Mouse (Mus musculus): Measurements from ENCODE around the gene Ly6f. TPM values are rescaled to one million over a fixed set of nuclear protein-coding genes. Genes with fewer than 3 reads are reported as not detected.
"Not testable (repeated sequence)": the region's sequence is repeated elsewhere in the genome, so short reads cannot be mapped to it uniquely, and the experiment has no call there.

Gene Ly6f
- total RNA-seq (2021), result not detected

GRCm38 (mm10) chr15:75268121-75268520, at the start of gene Ly6f:
Gene Ly6f, plus strand, starts transcription at chr15:75268421.
- intact Hi-C loops (cut with DNase I), result no loop called here
- no peak for DNase-seq (ENCODE audit: low spot score)

GRCm38 (mm10) chr15:75221942-75222341, 46.3 kb upstream of the Ly6f start:
- intact Hi-C loops (cut with DNase I), result no loop called here
- no peak for DNase-seq (ENCODE audit: low spot score)

GRCm38 (mm10) chr15:75237736-75238288, 30.4 kb upstream of the Ly6f start:
- intact Hi-C loops (cut with DNase I), result no loop called here
- no peak for DNase-seq (ENCODE audit: low spot score)

- intact Hi-C loops (cut with DNase I), result no loop called here
- no peak for DNase-seq (ENCODE audit: low spot score)
These were observed 27.7 kb upstream of the Ly6f start for GRCm38 (mm10) chr15:75240558-75240957.

GRCm38 (mm10) chr15:75242756-75243640, 25.2 kb upstream of the Ly6f start:
- intact Hi-C loops (cut with DNase I), result no loop called here
- DNase-seq (ENCODE audit: low spot score), result no peak

GRCm38 (mm10) chr15:75254671-75255070, 13.6 kb upstream of the Ly6f start:
- DNase-seq (ENCODE audit: low spot score), result no peak
- intact Hi-C loops (cut with DNase I), result no loop called here

- intact Hi-C loops (cut with DNase I), result no loop called here
- no peak for DNase-seq (ENCODE audit: low spot score)
These were observed 2.4 kb upstream of the Ly6f start for GRCm38 (mm10) chr15:75265863-75266262.

GRCm38 (mm10) chr15:75266626-75267025, 1.6 kb upstream of the Ly6f start:
- no peak for DNase-seq (ENCODE audit: low spot score)
- intact Hi-C loops (cut with DNase I), result no loop called here

- intact Hi-C loops (cut with DNase I), result no loop called here
- no peak for DNase-seq (ENCODE audit: low spot score)
These were observed 952 bp downstream of the Ly6f start for GRCm38 (mm10) chr15:75268916-75269829.

GRCm38 (mm10) chr15:75270169-75270568, 1.9 kb downstream of the Ly6f start:
- DNase-seq (ENCODE audit: low spot score), result no peak
- intact Hi-C loops (cut with DNase I), result no loop called here

GRCm38 (mm10) chr15:75270691-75271362, 2.6 kb downstream of the Ly6f start:
- no peak for DNase-seq (ENCODE audit: low spot score)
- intact Hi-C loops (cut with DNase I), result no loop called here

GRCm38 (mm10) chr15:75271426-75271825, 3.2 kb downstream of the Ly6f start:
- no peak for DNase-seq (ENCODE audit: low spot score)
- intact Hi-C loops (cut with DNase I), result no loop called here

- intact Hi-C loops (cut with DNase I), result no loop called here
- DNase-seq (ENCODE audit: low spot score), result no peak
These were observed 3.7 kb downstream of the Ly6f start for GRCm38 (mm10) chr15:75271891-75272290.

GRCm38 (mm10) chr15:75281991-75282390, 13.8 kb downstream of the Ly6f start:
- DNase-seq (ENCODE audit: low spot score); intact Hi-C loops (cut with DNase I): not testable (repeated sequence)

- intact Hi-C loops (cut with DNase I); DNase-seq (ENCODE audit: low spot score): not testable (repeated sequence)
These were observed 18.3 kb downstream of the Ly6f start for GRCm38 (mm10) chr15:75286512-75286911.

GRCm38 (mm10) chr15:75292377-75292776, 24.2 kb downstream of the Ly6f start:
- DNase-seq (ENCODE audit: low spot score), result no peak
- intact Hi-C loops (cut with DNase I), result no loop called here

- no peak for DNase-seq (ENCODE audit: low spot score)
- intact Hi-C loops (cut with DNase I), result no loop called here
These were observed 25.7 kb downstream of the Ly6f start for GRCm38 (mm10) chr15:75293873-75294385.

- intact Hi-C loops (cut with DNase I), result no loop called here
These were observed 37.9 kb downstream of the Ly6f start for GRCm38 (mm10) chr15:75306101-75306500.

GRCm38 (mm10) chr15:75309186-75309585, 41.0 kb downstream of the Ly6f start:
- DNase-seq (ENCODE audit: low spot score), result no peak
- intact Hi-C loops (cut with DNase I), result no loop called here

More at GRCm38 (mm10) chr15:75306101-75306500, 37.9 kb downstream of the Ly6f start:
- no peak for DNase-seq (ENCODE audit: low spot score)

- DNase-seq (ENCODE audit: low spot score), result no peak
- intact Hi-C loops (cut with DNase I), result no loop called here
These were observed 41.7 kb downstream of the Ly6f start for GRCm38 (mm10) chr15:75309946-75310345.
